Mouse (Mus musculus): ENCODE measurements around the gene Pttg1ip.

Pttg1ip gene

GRCm38 (mm10) chr10:77608589-77608988 is 27.1 kb downstream of the Pttg1ip start:
- no peak for DNase-seq

- no peak for DNase-seq
Observed at GRCm38 (mm10) chr10:77610221-77610961, 28.9 kb downstream of the Pttg1ip start.

- DNase-seq = peak; percentile 80
Observed at GRCm38 (mm10) chr10:77613409-77613808, 31.9 kb downstream of the Pttg1ip start.

GRCm38 (mm10) chr10:77615647-77616046 is 34.1 kb downstream of the Pttg1ip start:
- no peak for DNase-seq

- no peak for DNase-seq
Observed at GRCm38 (mm10) chr10:77616166-77616565, 34.6 kb downstream of the Pttg1ip start.

- DNase-seq = no peak
Observed at GRCm38 (mm10) chr10:77616926-77617325, 35.4 kb downstream of the Pttg1ip start.

- DNase-seq = no peak
Observed at GRCm38 (mm10) chr10:77621546-77621945, 40.0 kb downstream of the Pttg1ip start.

GRCm38 (mm10) chr10:77622055-77622988 is 40.8 kb downstream of the Pttg1ip start, which contains the start of gene Ube2g2:
Gene Ube2g2, plus strand, starts transcription at chr10:77622275.
- peak; percentile 96 for DNase-seq

- peak; percentile 34 for DNase-seq
Observed at GRCm38 (mm10) chr10:77623069-77623492, 41.6 kb downstream of the Pttg1ip start.

- no peak for DNase-seq
Observed at GRCm38 (mm10) chr10:77623639-77624400, 42.3 kb downstream of the Pttg1ip start.

GRCm38 (mm10) chr10:77624570-77624995 is 43.1 kb downstream of the Pttg1ip start:
- no peak for DNase-seq

GRCm38 (mm10) chr10:77626036-77626435 is 44.5 kb downstream of the Pttg1ip start:
- DNase-seq = no peak

- no peak for DNase-seq
Observed at GRCm38 (mm10) chr10:77626591-77626990, 45.1 kb downstream of the Pttg1ip start.

GRCm38 (mm10) chr10:77627497-77627896 is 46.0 kb downstream of the Pttg1ip start:
- peak; percentile 90 for DNase-seq

- DNase-seq = no peak
Observed at GRCm38 (mm10) chr10:77629163-77629562, 47.6 kb downstream of the Pttg1ip start.

GRCm38 (mm10) chr10:77629970-77630369 is 48.5 kb downstream of the Pttg1ip start:
- no peak for DNase-seq

- no peak for DNase-seq
Observed at GRCm38 (mm10) chr10:77634016-77634415, 52.5 kb downstream of the Pttg1ip start.

- peak; percentile 73 for DNase-seq
Observed at GRCm38 (mm10) chr10:77634452-77635231, 53.1 kb downstream of the Pttg1ip start.

GRCm38 (mm10) chr10:77636234-77636922 is 54.9 kb downstream of the Pttg1ip start:
- no peak for DNase-seq

- peak; percentile 53 for DNase-seq
Observed at GRCm38 (mm10) chr10:77638956-77639355, 57.4 kb downstream of the Pttg1ip start.

- no peak for DNase-seq
Observed at GRCm38 (mm10) chr10:77643160-77643559, 61.6 kb downstream of the Pttg1ip start.
